Mouse (Mus musculus) bone marrow macrophage, adult 2 months (primary cell): ENCODE data around the gene Olfml2a.

Experiments used
- CTCF ChIP-seq: IDR thresholded peaks from 2 replicates; pipeline ENCODE4 v1.5.1; 2012; ENCODE audit warnings: low read depth, mild to moderate bottlenecking, low read length, moderate library complexity
- POLR2A ChIP-seq: IDR thresholded peaks from 2 replicates; pipeline ENCODE4 v1.6.1; 2012; ENCODE audit warnings: mild to moderate bottlenecking, low read depth, low read length, borderline replicate concordance

DNA sequence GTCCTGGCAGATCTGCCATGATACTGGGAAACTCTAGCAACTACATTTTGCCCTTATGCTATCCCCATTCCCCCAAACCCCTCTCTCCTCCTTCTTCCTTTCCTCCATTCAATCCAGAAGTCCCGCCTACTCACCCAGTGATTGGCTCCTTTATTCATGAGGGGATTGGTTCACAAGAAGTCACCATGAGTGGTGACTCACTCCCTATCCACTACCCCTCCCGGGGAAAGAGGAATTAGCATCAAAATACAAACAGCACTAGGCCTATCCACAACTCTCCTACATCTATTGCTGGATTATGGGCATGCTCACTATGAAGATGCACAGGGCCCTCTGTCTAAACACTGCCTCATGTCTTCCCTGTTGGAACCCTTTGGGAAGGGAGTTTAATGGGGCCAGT lies 12.2 kb downstream of the Olfml2a start:
- no peak for TF ChIP-seq POLR2A
- TF ChIP-seq CTCF = no peak
